Mouse (Mus musculus): ENCODE measurements around the gene Azin2. TPM values are rescaled to one million over a fixed set of nuclear protein-coding genes. Genes with fewer than 3 reads are reported as not detected.
A peak's percentile ranks its signal among the peaks of the same experiment; 100 is the strongest.

Azin2 gene
- total and polyA plus RNA-seq, 2 experiments from 2014 or later = 7.1 to 7.7 TPM

GRCm38 (mm10) chr4:128891157-128891556 lies 71.1 kb downstream of the Azin2 start:
- no peaks in the 10 kb centered on the region for H3K4me1 ChIP-seq (ENCODE audit: control insufficient read depth, insufficient read depth)
- ATAC-seq (ENCODE audit: insufficient read depth, low read depth) (peak; percentile 67), DNase-seq (ENCODE audit: low spot score) (peak; percentile 51)
- WGBS = 8% methylated on average over 1 of the region's 1 CpGs
- no peaks in the 10 kb centered on the region for H3K36me3 ChIP-seq (replicated peaks; ENCODE audit: control insufficient read depth, insufficient read depth, low read length)
- no peak overlapping the region for H3K4me3 ChIP-seq (ENCODE audit: low read depth, low read length)
- H3K27me3 ChIP-seq (ENCODE audit: control insufficient read depth, insufficient read depth, low read length) = peaks cover 7% of the 10 kb centered on the region; the same call in 1 of the 2 replicates
- no peak overlapping the region for H3K9ac ChIP-seq (replicated peaks; ENCODE audit: low read depth, low read length)
- no peak overlapping the region for H3K27ac ChIP-seq (ENCODE audit: low read depth)
- H3K4me2 ChIP-seq (ENCODE audit: low read depth, low read length) = no peak overlapping the region
- no peaks in the 10 kb centered on the region for H3K9me3 ChIP-seq (replicated peaks; ENCODE audit: control insufficient read depth, low read length)
- TF ChIP-seq CTCF (IDR thresholded peaks at IDR 0.05; ENCODE audit: low read depth) = no peak
- TF ChIP-seq EP300 (IDR thresholded peaks at IDR 0.05; ENCODE audit: low read depth) = no peak

DNA sequence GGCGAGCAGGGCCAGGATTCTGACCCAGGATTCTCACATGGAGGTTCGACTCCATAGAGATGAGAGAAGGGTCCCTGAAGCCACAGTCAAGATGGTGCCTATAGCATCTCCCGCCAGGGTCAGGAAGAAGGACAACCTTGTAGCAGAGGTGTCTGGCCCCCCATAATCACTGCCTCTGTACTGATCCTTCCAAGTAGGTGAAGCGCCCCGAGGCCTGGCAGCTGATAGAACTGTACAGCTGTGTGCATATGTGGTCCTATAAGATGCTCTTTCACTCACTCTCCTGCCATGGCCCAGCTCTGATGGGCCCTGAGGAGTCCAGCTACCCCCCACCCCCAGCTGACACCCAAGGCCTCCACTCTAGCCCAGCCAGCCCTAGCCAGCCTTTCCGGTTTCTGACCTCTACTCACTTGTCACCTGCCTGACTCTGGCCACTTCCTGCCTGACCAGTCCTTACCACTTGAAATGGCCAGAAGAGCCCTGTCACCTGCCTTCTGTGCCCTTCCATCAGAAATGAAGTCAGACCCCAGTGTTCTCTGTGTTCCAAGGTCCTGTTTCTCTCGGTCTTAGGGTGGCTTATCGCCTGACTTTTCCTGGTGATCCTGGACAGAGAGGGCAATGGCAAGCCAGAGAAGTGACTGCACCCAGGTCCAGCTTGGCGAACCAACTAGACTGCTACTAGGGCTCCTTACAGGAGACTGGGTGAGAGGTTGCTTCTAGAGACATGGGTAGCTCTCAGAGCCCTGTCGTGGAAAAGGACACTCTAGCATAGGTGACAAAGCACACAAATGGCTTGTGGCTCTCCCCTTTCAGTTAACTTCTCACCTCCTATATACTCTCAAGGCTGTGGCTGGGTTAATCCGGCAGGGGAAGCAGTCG lies 72.3 kb downstream of the Azin2 start:
- H3K36me3 ChIP-seq (replicated peaks; ENCODE audit: control insufficient read depth, insufficient read depth, low read length) = no peaks in the 10 kb centered on the region; the same call in 1 of the 2 replicates
- H3K9me3 ChIP-seq (replicated peaks; ENCODE audit: control insufficient read depth, low read length) = no peaks in the 10 kb centered on the region
- H3K4me2 ChIP-seq (ENCODE audit: low read depth, low read length) = no peak overlapping the region
- no peaks in the 10 kb centered on the region for H3K4me1 ChIP-seq (ENCODE audit: control insufficient read depth, insufficient read depth)
- peaks cover 7% of the 10 kb centered on the region; the same call in 1 of the 2 replicates for H3K27me3 ChIP-seq (ENCODE audit: control insufficient read depth, insufficient read depth, low read length)
- H3K27ac ChIP-seq (ENCODE audit: low read depth) = no peak overlapping the region
- TF ChIP-seq EP300 (IDR thresholded peaks at IDR 0.05; ENCODE audit: low read depth) = no peak
- TF ChIP-seq CTCF (IDR thresholded peaks at IDR 0.05; ENCODE audit: low read depth) = no peak
- H3K9ac ChIP-seq (replicated peaks; ENCODE audit: low read depth, low read length) = no peak overlapping the region
- H3K4me3 ChIP-seq (ENCODE audit: low read depth, low read length) = no peak overlapping the region
- DNase-seq (ENCODE audit: low spot score) = no peak
- WGBS = 77% methylated on average over 12 of the region's 12 CpGs
- ATAC-seq (ENCODE audit: insufficient read depth, low read depth) = no peak

GRCm38 (mm10) chr4:128888436-128888990 lies 73.7 kb downstream of the Azin2 start:
- WGBS = 92% methylated on average over 6 of the region's 6 CpGs
- H3K36me3 ChIP-seq (replicated peaks; ENCODE audit: control insufficient read depth, insufficient read depth, low read length) = no peaks in the 10 kb centered on the region; the same call in 1 of the 2 replicates
- DNase-seq (ENCODE audit: low spot score) (no peak), ATAC-seq (ENCODE audit: insufficient read depth, low read depth) (no peak)
- H3K27me3 ChIP-seq (ENCODE audit: control insufficient read depth, insufficient read depth, low read length) = peaks cover 13% of the 10 kb centered on the region; the same call in 1 of the 2 replicates
- TF ChIP-seq CTCF (IDR thresholded peaks at IDR 0.05; ENCODE audit: low read depth) = no peak
- no peak for TF ChIP-seq EP300 (IDR thresholded peaks at IDR 0.05; ENCODE audit: low read depth)
- H3K4me2 ChIP-seq (ENCODE audit: low read depth, low read length) = no peak overlapping the region
- H3K9me3 ChIP-seq (replicated peaks; ENCODE audit: control insufficient read depth, low read length) = no peaks in the 10 kb centered on the region
- no peak overlapping the region for H3K9ac ChIP-seq (replicated peaks; ENCODE audit: low read depth, low read length)
- no peak overlapping the region for H3K4me3 ChIP-seq (ENCODE audit: low read depth, low read length)
- H3K4me1 ChIP-seq (ENCODE audit: control insufficient read depth, insufficient read depth) = 0 out of 2 replicates have a peak, but pooled peaks cover 9% of the 10 kb centered on the region
- H3K27ac ChIP-seq (ENCODE audit: low read depth) = no peak overlapping the region

DNA sequence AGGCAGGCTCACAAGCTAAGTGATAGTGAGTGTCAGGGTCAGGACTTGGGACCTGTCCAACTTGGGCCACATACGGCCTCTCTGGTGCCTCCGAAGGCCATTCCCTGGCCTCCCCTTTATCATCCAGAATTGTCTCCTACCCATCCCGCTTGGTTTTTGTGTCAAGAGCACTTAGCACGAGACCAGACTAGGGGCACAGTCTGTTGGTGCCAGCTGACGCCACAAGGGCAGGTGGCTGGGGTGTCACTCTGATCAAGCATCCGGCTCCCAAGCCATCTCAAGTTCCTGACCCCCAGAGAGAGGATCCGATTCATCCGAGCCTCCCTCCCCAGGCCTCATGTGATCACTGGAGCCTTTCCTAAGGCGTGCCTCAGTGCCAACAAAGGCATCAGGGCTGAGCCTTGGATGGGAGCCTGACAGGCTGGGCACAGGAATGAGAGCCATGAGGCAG lies 74.6 kb downstream of the Azin2 start:
- no peaks in the 10 kb centered on the region; the same call in 1 of the 2 replicates for H3K36me3 ChIP-seq (replicated peaks; ENCODE audit: control insufficient read depth, insufficient read depth, low read length)
- no peak overlapping the region for H3K4me3 ChIP-seq (ENCODE audit: low read depth, low read length)
- no peak overlapping the region for H3K9ac ChIP-seq (replicated peaks; ENCODE audit: low read depth, low read length)
- peaks cover 13% of the 10 kb centered on the region; the same call in 1 of the 2 replicates for H3K27me3 ChIP-seq (ENCODE audit: control insufficient read depth, insufficient read depth, low read length)
- no peak overlapping the region for H3K4me2 ChIP-seq (ENCODE audit: low read depth, low read length)
- WGBS = 74% methylated on average over 9 of the region's 9 CpGs
- no peaks in the 10 kb centered on the region for H3K9me3 ChIP-seq (replicated peaks; ENCODE audit: control insufficient read depth, low read length)
- ATAC-seq (ENCODE audit: insufficient read depth, low read depth) = no peak
- H3K27ac ChIP-seq (ENCODE audit: low read depth) = no peak overlapping the region
- no peak for TF ChIP-seq EP300 (IDR thresholded peaks at IDR 0.05; ENCODE audit: low read depth)
- no peak for TF ChIP-seq CTCF (IDR thresholded peaks at IDR 0.05; ENCODE audit: low read depth)
- no peak for DNase-seq (ENCODE audit: low spot score)
- H3K4me1 ChIP-seq (ENCODE audit: control insufficient read depth, insufficient read depth) = 0 out of 2 replicates have a peak, but pooled peaks cover 9% of the 10 kb centered on the region

DNA sequence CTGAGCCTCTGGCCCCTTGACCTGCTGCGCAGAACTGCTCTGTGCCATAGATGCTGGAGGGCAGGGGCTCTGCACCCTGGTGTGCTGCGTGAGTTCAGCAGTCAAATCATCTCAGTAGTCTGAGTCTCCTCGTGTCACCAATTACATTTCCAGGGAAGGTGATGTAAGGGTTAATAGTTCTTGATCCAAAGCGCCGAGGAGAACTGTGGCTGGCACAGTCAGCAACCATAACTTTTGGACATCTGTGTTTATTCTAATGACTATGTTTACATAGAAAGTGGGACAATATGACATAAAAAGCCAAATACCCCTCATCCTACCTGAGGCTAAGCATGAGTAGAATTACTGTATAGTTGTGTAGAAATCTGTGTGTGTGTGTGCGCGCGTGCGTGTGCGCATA lies 75.2 kb downstream of the Azin2 start:
- WGBS = 84% methylated on average over 10 of the region's 10 CpGs
- 0 out of 2 replicates have a peak, but pooled peaks cover 9% of the 10 kb centered on the region for H3K4me1 ChIP-seq (ENCODE audit: control insufficient read depth, insufficient read depth)

More for the DNA sequence above, 75.2 kb downstream of the Azin2 start:
- DNase-seq (ENCODE audit: low spot score) = no peak
- Histone ChIP-seq H3K4me3 (ENCODE audit: low read depth, low read length) (no peak overlapping the region), H3K27me3 (ENCODE audit: control insufficient read depth, insufficient read depth, low read length) (peaks cover 13% of the 10 kb centered on the region; the same call in 1 of the 2 replicates), H3K4me2 (ENCODE audit: low read depth, low read length) (no peak overlapping the region), H3K9me3 (replicated peaks; ENCODE audit: control insufficient read depth, low read length) (no peaks in the 10 kb centered on the region), H3K27ac (ENCODE audit: low read depth) (no peak overlapping the region), H3K36me3 (replicated peaks; ENCODE audit: control insufficient read depth, insufficient read depth, low read length) (no peaks in the 10 kb centered on the region; the same call in 1 of the 2 replicates), H3K9ac (replicated peaks; ENCODE audit: low read depth, low read length) (no peak overlapping the region)
- ATAC-seq (ENCODE audit: insufficient read depth, low read depth) = no peak
- TF ChIP-seq CTCF (IDR thresholded peaks at IDR 0.05; ENCODE audit: low read depth) (no peak), EP300 (IDR thresholded peaks at IDR 0.05; ENCODE audit: low read depth) (no peak)
